23 mouse cellular contexts compared by ENCODE assay signal in genomic region chr2:53100093-53100492, GRCm38 (mm10).
DNase-seq lines count a peak whose midpoint lies in the region; ATAC-seq and TF ChIP-seq lines count a peak whose summit lies in the region.
"Had no signal": no experiment of that assay in that cellular context is flagged by ENCODE, and none has a peak within 500 bp of the region (broad histone marks: within the 10 kb centered on the region; RNA-seq: fewer than 3 reads in every experiment).

No protein-coding gene starts in this region.

- no peak overlapping the region for H3K4me3 ChIP-seq in embryonic facial prominence, embryonic 14.5 days (ENCODE audit: low read depth, low read length)
- H3K4me3 ChIP-seq in embryonic facial prominence, embryonic 10.5 days: no peak overlapping the region
- no peak overlapping the region for H3K4me3 ChIP-seq in kidney, embryonic 14.5 days (ENCODE audit: low read length)
- H3K4me3 ChIP-seq in kidney, adult 2 months (ENCODE audit: insufficient read depth, low read depth, low read length): no peak overlapping the region
- H3K4me3 ChIP-seq in lung, embryonic 14.5 days (ENCODE audit: low read depth, low read length): no peak overlapping the region
- no peak overlapping the region for H3K4me3 ChIP-seq in forebrain, embryonic 16.5 days (replicated peaks; ENCODE audit: low read length)
- H3K4me3 ChIP-seq: embryonic facial prominence, embryonic 12.5 days; heart, embryonic 13.5 days; limb, embryonic 13.5 days; liver, embryonic 13.5 days; lung, embryonic 15.5 days; midbrain, embryonic 12.5 days had no signal

- DNase-seq in embryonic facial prominence, embryonic 14.5 days (ENCODE audit: low spot score): no peak
- DNase-seq in embryonic facial prominence, embryonic 10.5 days (ENCODE audit: low spot score): no peak
- no peak for DNase-seq in kidney, adult 2 months
- DNase-seq in lung, embryonic 14.5 days: no peak
- DNase-seq in lung, postnatal 36 days: no peak
- DNase-seq in spleen, adult 18-20 months: no peak
- DNase-seq: adrenal gland, postnatal 10 days; cerebellum, adult 9-11 months; gastrocnemius, postnatal 14 days; heart, adult 18-20 months; heart, postnatal 36 days; liver, embryonic 13.5 days; thymus, postnatal 14 days had no signal

- no peaks in the 10 kb centered on the region for H3K27me3 ChIP-seq in embryonic facial prominence, embryonic 14.5 days (replicated peaks; ENCODE audit: control insufficient read depth, insufficient read depth, low read length)
- H3K27me3 ChIP-seq in embryonic facial prominence, embryonic 10.5 days (replicated peaks; ENCODE audit: low read depth, poor library complexity, severe bottlenecking): no peaks in the 10 kb centered on the region
- no peaks in the 10 kb centered on the region for H3K27me3 ChIP-seq in kidney, embryonic 14.5 days (ENCODE audit: control insufficient read depth, insufficient read depth, low read length)
- no peaks in the 10 kb centered on the region for H3K27me3 ChIP-seq in kidney, adult 2 months (replicated peaks; ENCODE audit: control insufficient read depth, insufficient read depth, low read length)
- H3K27me3 ChIP-seq in lung, embryonic 14.5 days (ENCODE audit: insufficient read depth, low read length): no peaks in the 10 kb centered on the region
- no peaks in the 10 kb centered on the region for H3K27me3 ChIP-seq in forebrain, embryonic 16.5 days (replicated peaks; ENCODE audit: control insufficient read depth, insufficient read depth, low read length)
- H3K27me3 ChIP-seq: embryonic facial prominence, embryonic 12.5 days; heart, embryonic 13.5 days; limb, embryonic 13.5 days; liver, embryonic 13.5 days; lung, embryonic 15.5 days; midbrain, embryonic 12.5 days; Patski had no signal

- no peak overlapping the region for H3K27ac ChIP-seq in embryonic facial prominence, embryonic 14.5 days (replicated peaks; ENCODE audit: low read depth, low read length)
- no peak overlapping the region for H3K27ac ChIP-seq in embryonic facial prominence, embryonic 10.5 days (replicated peaks)
- H3K27ac ChIP-seq in kidney, embryonic 14.5 days (ENCODE audit: low read depth, low read length): no peak overlapping the region
- H3K27ac ChIP-seq in kidney, adult 2 months (ENCODE audit: insufficient read depth, low read depth, low read length): no peak overlapping the region
- no peak overlapping the region for H3K27ac ChIP-seq in lung, embryonic 14.5 days (ENCODE audit: low read depth)
- no peak overlapping the region for H3K27ac ChIP-seq in forebrain, embryonic 16.5 days (ENCODE audit: low read length)
- H3K27ac ChIP-seq: embryonic facial prominence, embryonic 12.5 days; heart, embryonic 13.5 days; limb, embryonic 13.5 days; liver, embryonic 13.5 days; lung, embryonic 15.5 days; macrophage; midbrain, embryonic 12.5 days had no signal

- peaks cover 35% of the 10 kb centered on the region for H3K36me3 ChIP-seq in embryonic facial prominence, embryonic 14.5 days (ENCODE audit: control insufficient read depth, insufficient read depth, low read length)
- peaks cover 46% of the 10 kb centered on the region for H3K36me3 ChIP-seq in embryonic facial prominence, embryonic 10.5 days (replicated peaks)
- peaks cover 20% of the 10 kb centered on the region for H3K36me3 ChIP-seq in kidney, embryonic 14.5 days (ENCODE audit: control insufficient read depth, insufficient read depth, low read length)
- H3K36me3 ChIP-seq in kidney, adult 2 months (ENCODE audit: control insufficient read depth, insufficient read depth, low read length): no peaks in the 10 kb centered on the region
- no peaks in the 10 kb centered on the region for H3K36me3 ChIP-seq in lung, embryonic 14.5 days (ENCODE audit: insufficient read depth)
- peaks cover 3% of the 10 kb centered on the region for H3K36me3 ChIP-seq in forebrain, embryonic 16.5 days (ENCODE audit: control insufficient read depth, insufficient read depth)
- H3K36me3 ChIP-seq: heart, embryonic 13.5 days; liver, embryonic 13.5 days; lung, embryonic 15.5 days had no signal

- no peak for TF ChIP-seq POLR2A in kidney, adult 2 months (IDR thresholded peaks at IDR 0.05; ENCODE audit: low read depth, low read length)

- TF ChIP-seq CTCF in kidney, adult 2 months (conservative IDR thresholded peaks at IDR 0.05; ENCODE audit: insufficient read depth, insufficient read length, low read depth, low read length): no peak
- TF ChIP-seq CTCF in lung, embryonic 14.5 days (IDR thresholded peaks at IDR 0.05; ENCODE audit: low read depth): 0 out of 2 replicates have a peak, but pooled peaks have one; percentile 12

- H3K9ac ChIP-seq in embryonic facial prominence, embryonic 14.5 days (ENCODE audit: low read depth, low read length): no peak overlapping the region
- no peak overlapping the region for H3K9ac ChIP-seq in kidney, embryonic 14.5 days (ENCODE audit: low read depth, low read length)
- no peak overlapping the region for H3K9ac ChIP-seq in lung, embryonic 14.5 days
- no peak overlapping the region for H3K9ac ChIP-seq in forebrain, embryonic 16.5 days (replicated peaks; ENCODE audit: low read depth, low read length)
- H3K9ac ChIP-seq: embryonic facial prominence, embryonic 12.5 days; heart, embryonic 13.5 days; limb, embryonic 13.5 days; liver, embryonic 13.5 days; lung, embryonic 15.5 days; midbrain, embryonic 12.5 days had no signal

- WGBS in embryonic facial prominence, embryonic 14.5 days: 35% methylated on average over 2 of the region's 2 CpGs
- 44% methylated on average over 2 of the region's 2 CpGs for WGBS in embryonic facial prominence, embryonic 10.5 days
- WGBS in kidney, embryonic 14.5 days: 17% methylated on average over 2 of the region's 2 CpGs
- WGBS in kidney, adult 2 months: 36% methylated on average over 2 of the region's 2 CpGs
- 54% methylated on average over 2 of the region's 2 CpGs for WGBS in lung, embryonic 14.5 days
- 19% methylated on average over 2 of the region's 2 CpGs for WGBS in forebrain, embryonic 16.5 days

- H3K4me2 ChIP-seq in embryonic facial prominence, embryonic 14.5 days (ENCODE audit: low read depth, low read length): no peak overlapping the region
- H3K4me2 ChIP-seq in kidney, embryonic 14.5 days (replicated peaks; ENCODE audit: low read depth, low read length): no peak overlapping the region
- H3K4me2 ChIP-seq in lung, embryonic 14.5 days: no peak overlapping the region
- no peak overlapping the region for H3K4me2 ChIP-seq in forebrain, embryonic 16.5 days (ENCODE audit: low read length)
- H3K4me2 ChIP-seq: embryonic facial prominence, embryonic 12.5 days; heart, embryonic 13.5 days; limb, embryonic 13.5 days; liver, embryonic 13.5 days; lung, embryonic 15.5 days; midbrain, embryonic 12.5 days had no signal

- no peaks in the 10 kb centered on the region for H3K4me1 ChIP-seq in embryonic facial prominence, embryonic 14.5 days (ENCODE audit: control insufficient read depth, insufficient read depth, low read length)
- H3K4me1 ChIP-seq in embryonic facial prominence, embryonic 10.5 days: no peaks in the 10 kb centered on the region
- no peaks in the 10 kb centered on the region for H3K4me1 ChIP-seq in kidney, embryonic 14.5 days (ENCODE audit: control insufficient read depth, insufficient read depth, low read length)
- H3K4me1 ChIP-seq in kidney, adult 2 months (ENCODE audit: control insufficient read depth, insufficient read depth, low read length): no peaks in the 10 kb centered on the region
- no peaks in the 10 kb centered on the region for H3K4me1 ChIP-seq in lung, embryonic 14.5 days (ENCODE audit: insufficient read depth)
- no peaks in the 10 kb centered on the region for H3K4me1 ChIP-seq in forebrain, embryonic 16.5 days (replicated peaks; ENCODE audit: control insufficient read depth, insufficient read depth, low read length)
- H3K4me1 ChIP-seq: embryonic facial prominence, embryonic 12.5 days; heart, embryonic 13.5 days; limb, embryonic 13.5 days; liver, embryonic 13.5 days; lung, embryonic 15.5 days; midbrain, embryonic 12.5 days had no signal

- ATAC-seq in embryonic facial prominence, embryonic 14.5 days (ENCODE audit: low read depth): peak; percentile 53; the same call in 1 of the 2 replicates
- ATAC-seq in kidney, embryonic 14.5 days (ENCODE audit: low FRiP score, low TSS enrichment): 0 out of 2 replicates have a peak, but pooled peaks have one; percentile 32
- no peak for ATAC-seq in lung, embryonic 14.5 days (ENCODE audit: insufficient read depth)
- ATAC-seq in forebrain, embryonic 16.5 days: peak; percentile 70
- ATAC-seq: inflammation-experienced regulatory T-cells, adult 6 months; Patski had no signal

- no peaks in the 10 kb centered on the region for H3K9me3 ChIP-seq in embryonic facial prominence, embryonic 14.5 days (ENCODE audit: control insufficient read depth, low read length)
- no peaks in the 10 kb centered on the region for H3K9me3 ChIP-seq in embryonic facial prominence, embryonic 10.5 days
- no peaks in the 10 kb centered on the region for H3K9me3 ChIP-seq in kidney, embryonic 14.5 days (ENCODE audit: control insufficient read depth, low read length)
- H3K9me3 ChIP-seq in lung, embryonic 14.5 days (ENCODE audit: low read depth, low read length): no peaks in the 10 kb centered on the region
- no peaks in the 10 kb centered on the region for H3K9me3 ChIP-seq in forebrain, embryonic 16.5 days (ENCODE audit: control insufficient read depth, low read length)
- H3K9me3 ChIP-seq: embryonic facial prominence, embryonic 12.5 days; heart, embryonic 13.5 days; limb, embryonic 13.5 days; liver, embryonic 13.5 days; lung, embryonic 15.5 days; midbrain, embryonic 12.5 days had no signal
